Mouse (Mus musculus) left cerebral cortex, postnatal 36 days (tissue): Measurements from ENCODE around the gene Lamb1. TPM values are rescaled to one million over a fixed set of nuclear protein-coding genes. Genes with fewer than 3 reads are reported as not detected.
A peak's percentile ranks its signal among the peaks of the same experiment; 100 is the strongest.

Experiments
- DNase-seq, 2 experiments: peaks; one replicate each; pipeline ENCODE4 v3.0.0; 2021 to 2022; ENCODE audit warnings: low spot score in 2 of 2, mixed read lengths in 1 of 2
- intact Hi-C: fragments of 180-260 bp; cut with DNase I; formaldehyde crosslinking; loops from one replicate; pipeline ENCODE4 v1.15.1; 2025
- total RNA-seq, 2 experiments: library from RNA; stranded (reverse); gene quantifications; 2 replicates each; pipeline ENCODE4 v1.2.3; 2021

Gene Lamb1
- total RNA-seq, 2 experiments from 2014 or later, result 12.4 to 16.5 TPM

DNA sequence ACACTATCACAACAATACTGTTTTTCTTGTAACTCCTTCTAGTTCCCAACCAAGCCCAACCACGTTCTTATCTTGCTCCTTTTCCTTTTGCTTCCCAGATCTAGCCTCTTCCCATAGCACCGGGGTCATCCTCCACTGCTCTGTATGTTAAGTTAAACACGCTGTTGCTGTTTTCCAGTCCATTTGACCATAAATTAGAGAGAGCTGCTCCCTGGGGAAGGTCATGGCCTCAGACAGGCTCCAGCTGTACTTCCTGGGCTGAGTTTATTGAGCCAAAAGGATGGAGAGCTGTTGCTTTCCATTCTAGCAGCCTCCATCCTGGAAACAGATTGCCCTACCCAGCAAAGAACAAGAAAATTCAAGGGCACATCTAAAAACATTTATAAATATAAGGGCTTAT, 16.9 kb upstream of the Lamb1 start:
- intact Hi-C loops, result no loop called here

DNA sequence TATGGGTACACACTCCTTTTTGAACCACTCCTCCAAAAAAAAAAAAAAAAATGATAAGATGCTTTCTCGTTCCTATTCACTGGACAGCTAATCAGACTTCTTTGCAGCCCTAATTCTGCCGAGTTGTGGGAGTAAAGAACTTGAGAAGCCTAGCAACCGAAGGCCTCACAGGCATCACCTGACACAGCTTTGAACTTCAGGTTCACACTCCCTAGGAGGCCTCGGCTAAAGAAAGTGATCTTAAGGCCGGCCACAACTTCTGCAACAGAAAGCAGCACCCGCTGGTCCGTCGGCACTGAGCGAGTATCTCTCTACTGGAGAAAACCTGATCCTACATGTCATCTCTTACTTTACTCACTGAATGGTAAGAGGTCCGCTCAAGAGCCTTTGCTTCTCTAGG, 16.4 kb upstream of the Lamb1 start:
- no peak for DNase-seq
- intact Hi-C loops, result no loop called here

More for the DNA sequence above, 16.9 kb upstream of the Lamb1 start:
- no peak for DNase-seq

DNA sequence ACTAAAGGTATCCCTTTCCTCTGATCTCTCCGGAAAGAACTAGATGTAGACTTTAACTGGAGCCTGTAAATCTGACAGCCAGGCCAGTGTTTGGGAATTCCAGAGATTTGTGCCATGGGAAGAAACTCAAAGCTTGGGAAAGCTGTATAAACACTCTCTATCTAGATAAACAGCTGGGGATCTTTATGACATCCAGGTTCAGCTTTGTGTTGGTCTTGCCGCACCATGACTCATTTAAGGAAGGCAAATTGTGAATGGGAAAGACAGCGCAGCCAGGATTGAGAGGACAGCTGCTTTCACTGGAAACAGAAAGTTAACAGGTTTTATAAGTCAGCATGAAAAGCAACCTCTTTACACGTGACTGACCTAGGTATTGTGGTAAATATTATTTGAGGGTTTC, 12.8 kb upstream of the Lamb1 start:
- intact Hi-C loops, result no loop called here
- DNase-seq, result no peak

DNA sequence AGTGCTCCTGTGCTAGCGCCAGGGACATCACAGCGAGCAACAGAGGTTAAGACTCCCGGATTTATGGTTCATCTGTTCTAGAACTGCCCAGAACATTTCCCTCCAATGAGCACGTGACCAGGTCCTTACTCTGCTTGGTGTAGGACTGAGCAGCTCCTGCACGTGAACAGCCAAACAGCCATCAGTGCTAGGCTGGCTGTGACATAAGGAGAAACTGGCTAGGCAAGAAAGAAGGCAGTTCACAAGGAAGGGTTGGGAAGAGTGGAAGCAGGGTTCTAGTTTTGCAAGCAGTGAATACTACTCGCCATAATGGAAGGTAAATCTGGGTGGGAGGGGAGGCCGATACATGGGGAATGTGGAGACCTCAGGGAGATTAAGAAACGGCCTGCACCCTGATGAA, 10.1 kb upstream of the Lamb1 start:
- DNase-seq, result no peak

DNA sequence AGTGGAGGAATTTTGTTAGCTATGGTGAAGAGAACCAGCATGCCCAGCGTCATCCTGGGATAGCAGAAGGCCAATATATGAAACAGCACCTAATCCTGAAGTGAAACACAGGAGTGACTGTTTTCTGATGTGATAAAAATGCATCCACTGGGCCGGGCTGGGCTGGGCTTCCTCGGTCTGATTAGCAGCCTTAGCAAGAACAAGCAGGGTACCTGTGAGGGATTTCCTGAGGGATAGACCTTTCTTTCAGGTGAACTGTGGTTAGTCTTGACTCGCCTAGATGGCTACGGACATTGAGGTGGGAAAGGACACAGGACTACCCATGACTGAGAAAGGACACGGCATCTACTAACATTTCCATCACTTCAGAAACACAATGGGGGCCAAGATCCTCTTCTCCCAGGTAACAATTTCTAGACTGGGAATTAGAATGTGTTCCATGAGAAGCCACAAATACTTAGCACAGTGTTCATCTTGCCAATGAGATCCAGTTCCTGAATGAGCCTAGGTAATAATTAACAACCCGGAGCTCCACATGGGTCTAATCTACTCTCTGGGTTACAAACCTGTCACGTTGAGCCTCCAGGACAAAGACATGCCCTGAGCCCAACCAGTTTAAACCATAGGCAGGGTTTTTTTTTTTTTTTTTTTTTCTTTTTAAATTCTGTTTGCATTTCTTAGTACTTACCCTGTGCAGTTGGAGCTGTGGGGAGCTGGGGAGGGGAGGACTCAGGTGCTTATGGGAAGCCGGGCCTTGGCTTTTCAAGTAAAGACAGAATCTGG, 8.7 kb upstream of the Lamb1 start:
- no peak for DNase-seq
- intact Hi-C loops, result no loop called here

More for the DNA sequence above, 10.1 kb upstream of the Lamb1 start:
- intact Hi-C loops, result no loop called here

DNA sequence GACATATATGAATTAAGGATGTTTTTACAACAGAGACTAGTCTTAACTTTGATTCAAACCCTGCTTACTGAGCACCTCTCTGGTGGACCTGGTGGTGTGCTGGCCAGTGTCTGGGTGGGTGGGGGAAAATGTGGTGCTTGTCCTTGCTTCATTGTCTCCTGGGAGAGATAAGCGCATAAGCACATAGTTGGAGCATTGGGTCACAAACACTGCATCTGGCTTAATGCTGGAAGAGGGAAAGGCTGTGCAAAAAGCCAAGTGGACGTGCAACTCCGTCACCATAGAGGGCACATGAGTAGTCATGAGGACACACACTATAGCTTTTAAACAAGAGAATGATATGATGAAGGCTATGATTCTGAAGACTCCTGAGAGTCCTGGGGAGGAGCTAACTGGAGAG, 3.2 kb upstream of the Lamb1 start:
- intact Hi-C loops, result no loop called here

DNA sequence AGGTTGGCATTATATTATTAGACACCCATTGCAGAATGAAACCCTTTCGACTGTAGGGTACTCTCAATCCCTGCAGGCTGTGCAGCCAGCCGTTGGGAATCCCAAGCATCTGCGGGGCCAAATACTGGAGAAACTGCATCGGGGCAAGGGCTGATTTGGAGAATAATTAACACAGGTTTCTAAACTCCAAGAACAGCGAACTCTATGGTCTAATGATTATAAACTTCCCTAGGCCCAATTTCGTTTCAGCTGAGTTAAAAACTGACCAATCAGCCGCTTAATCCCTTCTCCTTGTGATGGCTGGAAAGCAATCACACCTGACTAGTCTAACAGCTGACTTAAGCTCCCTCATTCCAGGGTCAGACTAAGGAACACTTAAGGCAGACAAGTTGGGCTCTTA, 1.1 kb upstream of the Lamb1 start:
- DNase-seq, result no peak
- intact Hi-C loops, result no loop called here

More for the DNA sequence above, 3.2 kb upstream of the Lamb1 start:
- no peak for DNase-seq

DNA sequence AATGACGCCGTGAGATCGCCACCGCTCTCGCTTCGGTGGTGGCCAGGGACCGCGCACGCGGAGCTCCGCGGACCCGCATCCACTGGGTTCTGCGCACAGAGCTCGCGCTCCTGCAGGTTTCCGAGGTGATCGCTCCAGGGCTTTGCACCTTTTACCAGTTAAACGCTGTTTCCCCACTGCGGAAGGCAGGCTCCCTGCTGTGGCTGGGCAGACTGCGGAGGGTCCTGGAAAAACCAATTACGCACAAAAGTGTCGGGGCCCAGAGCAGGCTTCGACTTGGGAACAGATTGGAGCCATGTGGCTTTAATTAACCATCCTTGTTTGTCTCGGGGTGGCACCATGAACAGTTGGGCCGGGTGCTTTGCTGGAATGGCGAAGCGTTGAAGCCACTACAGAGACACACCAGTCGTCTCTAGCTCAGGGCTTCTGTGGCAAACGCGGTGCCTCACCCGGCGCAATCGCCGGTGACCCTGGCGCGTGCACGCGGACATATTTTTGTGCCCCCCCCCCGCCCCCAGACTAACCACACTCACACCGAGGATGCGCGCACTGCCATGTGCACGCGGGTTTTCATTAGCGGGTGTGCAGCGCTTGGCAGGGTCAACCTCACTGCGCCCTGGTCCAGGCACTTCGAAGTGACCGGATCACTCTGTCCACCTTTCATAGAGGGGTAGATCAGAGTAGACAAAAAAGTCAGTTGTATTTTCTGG, 843 bp downstream of the Lamb1 start:
- peak; percentile 37 to 42 for DNase-seq
- intact Hi-C loops, result loop anchor here (5.0 kb wide), 1 partner anchor 99 kb away; no protein-coding TSS in a partner anchor

DNA sequence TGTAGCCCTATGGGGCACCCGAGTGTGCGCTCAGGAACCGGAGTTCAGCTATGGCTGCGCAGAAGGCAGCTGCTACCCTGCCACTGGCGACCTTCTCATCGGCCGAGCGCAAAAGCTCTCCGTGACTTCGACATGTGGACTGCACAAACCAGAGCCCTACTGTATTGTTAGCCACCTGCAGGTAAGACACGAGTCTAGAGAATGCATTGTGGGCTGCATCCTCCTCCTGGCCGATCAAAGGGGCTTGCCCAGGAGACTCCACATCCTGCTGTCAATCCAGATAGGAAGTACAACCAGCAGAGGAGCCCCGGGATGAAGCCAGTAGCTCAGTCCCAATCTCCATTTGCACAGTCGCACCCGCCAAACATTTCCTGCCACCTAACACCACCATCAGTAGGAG, 1.7 kb downstream of the Lamb1 start:
- intact Hi-C loops, result loop anchor here (5.0 kb wide), 1 partner anchor 99 kb away; no protein-coding TSS in a partner anchor
- no peak for DNase-seq

DNA sequence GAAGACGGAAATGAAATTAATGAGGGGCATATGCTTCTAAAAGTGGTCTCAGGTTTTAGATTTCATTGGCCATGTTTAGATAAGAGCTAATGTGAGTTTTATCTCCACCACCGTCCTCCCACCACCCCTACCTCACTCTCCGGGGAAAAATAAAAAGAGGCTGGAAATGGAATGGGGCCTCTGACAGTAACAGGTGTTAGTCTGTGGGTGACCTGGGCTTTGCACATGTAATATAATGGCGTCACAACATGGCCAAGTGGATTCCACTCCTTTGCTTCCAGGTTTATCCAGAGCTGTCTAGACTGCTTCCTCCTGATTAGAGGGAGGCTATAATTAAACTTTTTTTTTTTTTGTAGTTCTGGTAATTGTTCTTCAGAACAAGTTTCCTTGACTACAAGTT, 2.3 kb downstream of the Lamb1 start:
- intact Hi-C loops, result loop anchor here (5.0 kb wide), 1 partner anchor 100 kb away; no protein-coding TSS in a partner anchor
- DNase-seq, result no peak

DNA sequence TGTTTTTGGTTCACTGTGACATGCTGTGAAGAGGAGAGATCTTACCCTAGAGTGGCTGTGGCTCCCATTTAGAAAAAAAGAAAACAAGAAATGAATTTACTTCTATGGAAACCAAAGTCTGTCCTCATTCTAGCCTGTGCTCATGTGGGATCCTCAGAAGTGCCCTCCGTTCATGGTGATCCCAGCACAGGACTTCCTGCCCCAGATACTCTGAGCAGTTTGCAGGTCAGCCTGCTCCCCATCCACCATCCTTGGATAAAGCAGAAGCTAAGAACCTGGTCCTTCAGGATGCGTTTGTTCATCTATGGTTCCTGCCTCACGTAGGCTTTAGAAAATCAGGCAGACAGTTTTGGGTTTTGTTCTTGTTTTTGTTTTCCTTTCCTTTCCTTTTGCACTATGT, 3.3 kb downstream of the Lamb1 start:
- DNase-seq, result no peak
- intact Hi-C loops, result loop anchor here (5.0 kb wide), 1 partner anchor 101 kb away; no protein-coding TSS in a partner anchor

DNA sequence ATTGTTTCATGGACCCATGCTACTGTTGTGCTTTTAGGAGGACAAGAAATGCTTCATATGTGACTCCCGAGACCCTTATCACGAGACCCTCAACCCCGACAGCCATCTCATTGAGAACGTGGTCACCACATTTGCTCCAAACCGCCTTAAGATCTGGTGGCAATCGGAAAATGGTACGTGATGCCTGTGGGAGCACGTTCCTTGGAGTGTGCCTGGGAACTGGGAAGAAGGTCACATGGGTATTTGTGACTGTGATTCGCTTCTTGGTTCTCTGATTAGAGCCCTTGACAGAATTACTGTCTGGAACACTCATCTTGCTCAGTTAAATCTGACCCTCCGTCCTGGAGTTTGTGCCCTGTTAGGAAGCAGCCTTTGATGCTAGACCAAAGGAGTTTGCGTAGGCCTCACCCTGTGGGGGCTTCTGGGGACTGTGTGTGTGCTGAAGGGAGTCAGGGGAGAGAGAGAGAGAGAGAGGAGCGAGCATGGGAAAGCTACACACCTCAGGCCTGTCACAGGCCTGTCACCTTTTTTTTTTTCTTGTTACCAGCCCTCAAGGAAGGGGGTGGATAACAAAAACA, 4.1 kb downstream of the Lamb1 start:
- intact Hi-C loops, result loop anchor here (5.0 kb wide), 1 partner anchor 102 kb away; no protein-coding TSS in a partner anchor
- no peak for DNase-seq

DNA sequence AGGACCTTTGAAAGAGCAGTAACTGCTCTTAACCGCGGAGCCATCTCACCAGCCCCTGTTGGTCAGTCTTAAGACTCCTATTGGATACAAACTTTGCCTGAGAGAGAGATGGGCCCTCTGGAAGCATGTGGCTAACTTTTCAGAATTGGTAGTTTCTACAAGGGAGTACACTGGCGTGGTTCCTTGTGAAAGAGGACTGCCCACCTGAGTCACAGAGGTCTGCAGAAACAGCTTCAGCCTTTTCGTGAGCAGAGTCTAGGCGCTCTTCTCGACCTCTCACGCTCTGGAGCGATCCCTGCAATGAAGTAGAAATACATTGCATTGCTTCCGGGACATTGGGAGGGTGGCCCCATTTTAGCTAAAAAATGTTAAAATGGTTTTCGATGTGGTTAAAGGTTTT, 5.3 kb downstream of the Lamb1 start:
- intact Hi-C loops, result no loop called here

DNA sequence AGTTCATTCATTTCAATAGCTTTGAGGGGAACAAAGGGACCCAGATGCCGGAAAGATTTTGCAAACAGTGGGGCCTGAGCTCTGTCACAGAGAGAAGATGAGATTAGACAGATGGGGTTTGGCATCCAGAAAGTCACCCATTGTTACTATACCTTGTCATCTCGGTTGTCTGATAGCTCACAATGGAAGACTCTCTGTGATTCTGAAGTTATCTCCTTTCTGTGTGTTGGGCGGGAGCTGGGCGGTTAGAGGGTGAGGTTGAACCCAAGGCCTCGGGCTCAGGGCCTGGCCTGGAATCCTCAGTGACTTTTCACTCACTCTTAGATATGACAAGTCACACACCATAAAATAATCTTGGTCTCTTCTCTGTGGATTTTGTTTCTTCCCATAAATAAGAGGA, 5.7 kb downstream of the Lamb1 start:
- intact Hi-C loops, result no loop called here

More for the DNA sequence above, 5.3 kb downstream of the Lamb1 start:
- no peak for DNase-seq

DNA sequence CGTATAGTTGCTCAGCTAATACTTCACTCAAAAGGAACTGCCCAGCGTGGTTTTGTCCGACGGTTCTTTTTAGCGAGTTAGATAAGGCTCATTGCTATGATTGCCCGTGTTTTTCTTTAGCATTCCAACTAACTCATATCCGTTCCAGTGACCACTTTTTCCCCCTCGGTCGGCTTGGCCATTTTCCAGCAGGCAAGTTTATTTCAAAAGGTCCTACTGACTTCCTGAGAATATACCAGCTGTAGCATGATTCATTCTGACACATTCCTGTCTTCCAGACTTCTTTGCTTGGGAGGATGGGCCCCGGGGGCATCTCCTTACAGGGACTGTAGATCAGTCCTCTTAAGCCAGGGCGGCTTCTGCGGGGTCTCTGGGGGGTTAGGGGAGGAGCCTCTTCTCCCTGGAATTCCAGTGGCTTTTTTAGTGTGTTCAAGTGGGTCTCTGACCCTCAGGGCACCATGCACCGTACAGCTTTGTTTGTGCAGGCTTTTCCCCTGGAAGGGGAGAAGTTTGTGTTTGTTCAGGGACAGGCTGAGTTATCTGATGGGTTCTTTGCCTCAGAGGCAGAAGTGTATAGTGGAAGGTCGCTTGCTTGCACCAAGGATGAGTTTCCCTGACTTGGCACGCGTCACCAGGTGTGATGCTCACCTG, 6.5 kb downstream of the Lamb1 start:
- intact Hi-C loops, result no loop called here
- DNase-seq, result no peak

More for the DNA sequence above, 5.7 kb downstream of the Lamb1 start:
- DNase-seq, result no peak

DNA sequence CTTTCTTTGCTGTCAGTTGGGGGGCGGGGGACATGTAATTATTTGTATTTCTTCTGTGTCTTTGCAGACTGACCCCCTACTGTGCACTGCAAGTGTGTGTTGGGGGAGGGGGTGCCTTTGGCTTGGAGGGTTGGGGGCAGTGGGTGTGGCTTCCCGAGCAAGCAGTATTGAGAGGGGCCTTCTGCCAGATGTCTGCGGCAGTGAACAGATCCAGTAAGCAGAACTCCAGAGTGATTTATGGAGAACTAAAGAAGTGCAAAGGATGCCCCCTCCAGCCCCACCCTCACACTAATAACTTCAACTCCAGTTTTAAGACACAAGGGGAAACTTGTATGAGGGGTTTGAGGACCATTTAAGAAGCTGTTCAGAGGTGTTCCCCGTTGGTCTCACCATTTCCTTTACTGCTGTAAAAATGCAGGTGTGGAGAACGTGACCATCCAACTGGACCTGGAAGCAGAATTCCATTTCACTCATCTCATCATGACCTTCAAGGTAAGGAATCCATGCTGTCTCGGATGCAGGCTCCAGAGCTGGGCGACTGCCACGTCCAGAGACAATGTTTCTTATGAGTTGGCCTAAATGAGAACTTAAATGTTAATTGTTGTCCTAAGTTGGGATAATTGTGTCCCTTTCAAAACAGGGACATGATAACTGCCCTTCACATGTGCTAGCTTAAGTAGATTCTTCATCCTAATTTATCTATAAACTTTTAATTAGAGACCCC, 7.1 kb downstream of the Lamb1 start:
- intact Hi-C loops, result no loop called here
- DNase-seq, result no peak

DNA sequence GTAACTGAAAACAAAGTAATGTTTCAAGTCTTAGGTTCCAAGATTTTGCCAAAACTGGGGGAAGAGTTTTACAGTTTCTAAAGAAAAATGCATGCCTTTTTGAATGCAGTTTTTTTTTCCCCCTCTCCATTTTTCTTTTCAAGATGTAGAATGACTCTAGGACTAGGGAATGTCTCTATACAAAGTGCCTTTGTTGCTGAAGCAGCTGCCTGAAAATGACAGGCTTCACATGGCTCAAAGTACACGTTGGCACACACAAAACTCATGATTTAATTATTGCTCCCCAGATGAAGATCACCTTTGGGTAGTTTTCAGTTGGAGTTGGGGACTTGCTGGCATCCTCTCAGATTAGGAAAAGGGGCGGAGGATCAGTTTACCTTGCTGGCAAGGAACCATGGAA, 7.8 kb downstream of the Lamb1 start:
- intact Hi-C loops, result no loop called here
- DNase-seq, result no peak

DNA sequence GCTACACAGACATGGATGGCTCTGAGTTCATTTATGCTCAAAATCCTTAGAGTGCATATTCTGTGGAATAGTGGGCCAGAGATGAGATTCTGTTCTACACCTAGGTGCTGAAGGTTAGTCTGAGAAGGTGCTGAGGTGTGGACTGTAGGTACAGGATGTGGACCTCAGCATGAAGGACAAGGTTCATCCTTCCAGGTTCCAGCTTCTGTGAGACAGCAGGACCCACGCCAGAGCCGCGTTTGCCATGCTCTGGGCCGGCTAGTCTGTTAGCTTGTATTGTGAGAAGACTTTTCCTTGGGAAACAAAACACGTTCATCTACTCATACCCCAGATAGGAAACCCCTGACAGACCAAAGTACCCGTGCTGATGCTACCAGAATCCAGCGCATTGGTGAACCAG, 8.6 kb downstream of the Lamb1 start:
- DNase-seq, result no peak
- intact Hi-C loops, result no loop called here

DNA sequence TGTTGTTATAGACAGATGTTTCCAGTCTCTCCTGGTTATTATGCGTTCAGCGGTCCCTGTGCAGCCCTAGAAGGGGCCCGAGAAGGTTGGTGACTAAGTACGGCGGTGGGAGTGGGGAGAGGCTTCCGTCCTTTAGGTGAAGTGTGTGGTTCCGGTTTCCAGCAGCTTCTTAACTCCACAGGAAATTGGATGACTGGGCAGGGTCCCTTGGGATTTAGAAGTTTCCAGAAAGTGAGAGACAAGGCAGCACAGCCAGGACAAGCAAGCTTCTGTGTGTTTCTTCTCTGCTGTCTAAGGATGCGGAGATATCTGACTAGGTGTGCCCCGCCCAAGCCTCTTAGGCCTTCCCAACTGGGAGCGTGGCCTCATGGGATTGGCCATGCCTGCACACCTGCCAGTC, 10.4 kb downstream of the Lamb1 start:
- intact Hi-C loops, result no loop called here
- DNase-seq, result no peak
